Mouse (Mus musculus): ENCODE data around the gene Gm27027. TPM values are rescaled to one million over a fixed set of nuclear protein-coding genes. Genes with fewer than 3 reads are reported as not detected.

Gm27027 gene
- polyA plus RNA-seq, 1 experiment from 2014 or later: not detected

DNA sequence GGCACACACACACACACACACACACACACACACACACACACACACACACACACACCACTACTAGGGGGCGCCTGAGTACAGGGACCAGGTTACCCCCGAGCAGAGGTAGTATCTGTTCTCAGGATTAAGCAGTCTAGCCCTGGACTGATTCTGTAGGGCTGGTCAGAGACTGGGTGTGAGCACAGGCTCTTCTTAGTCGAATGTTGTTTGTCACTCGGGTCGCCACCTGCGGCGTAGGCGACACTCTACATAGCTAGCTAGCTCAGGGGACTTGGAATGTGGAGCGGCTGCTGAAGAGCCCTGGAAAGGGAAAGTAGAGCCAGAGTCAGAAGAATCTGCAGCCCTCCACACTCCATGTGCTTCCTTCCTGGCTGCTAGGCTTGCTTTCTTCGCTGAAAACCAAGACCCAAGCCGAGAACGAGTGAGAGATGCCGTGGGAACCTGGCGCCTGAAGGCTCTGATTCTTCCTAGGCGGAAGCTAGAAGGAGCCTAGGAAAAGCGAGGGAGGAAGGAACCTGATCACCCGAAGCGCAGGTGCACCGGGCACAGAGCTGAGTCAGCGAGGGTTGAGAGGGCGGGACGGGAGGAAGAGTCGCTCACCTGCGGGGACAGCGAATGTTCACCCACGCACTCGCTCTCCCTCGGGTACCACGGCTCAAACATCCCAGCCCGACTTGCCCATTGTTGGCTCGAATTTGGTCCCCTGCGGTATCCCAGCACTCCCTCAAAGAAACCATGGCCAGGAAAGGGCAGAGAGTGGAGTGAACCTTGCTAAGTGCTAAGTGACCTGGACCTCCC, 41.2 kb downstream of the Gm27027 start:
- H3K4me3 ChIP-seq: peak overlapping the region; percentile 62
- no peaks in the 10 kb centered on the region for H3K36me3 ChIP-seq
- no peaks in the 10 kb centered on the region for H3K9me3 ChIP-seq
- peak overlapping the region; percentile 96 for H3K4me2 ChIP-seq (replicated peaks)
- peaks cover 61% of the 10 kb centered on the region for H3K27me3 ChIP-seq
- H3K4me1 ChIP-seq: peaks cover 12% of the 10 kb centered on the region
- WGBS: under 1% methylated on average over 32 of the region's 32 CpGs
- H3K9ac ChIP-seq: no peak overlapping the region
- no peak overlapping the region for H3K27ac ChIP-seq
- no peak for ATAC-seq (ENCODE audit: insufficient number of reproducible peaks, insufficient read depth, low FRiP score, low TSS enrichment)

DNA sequence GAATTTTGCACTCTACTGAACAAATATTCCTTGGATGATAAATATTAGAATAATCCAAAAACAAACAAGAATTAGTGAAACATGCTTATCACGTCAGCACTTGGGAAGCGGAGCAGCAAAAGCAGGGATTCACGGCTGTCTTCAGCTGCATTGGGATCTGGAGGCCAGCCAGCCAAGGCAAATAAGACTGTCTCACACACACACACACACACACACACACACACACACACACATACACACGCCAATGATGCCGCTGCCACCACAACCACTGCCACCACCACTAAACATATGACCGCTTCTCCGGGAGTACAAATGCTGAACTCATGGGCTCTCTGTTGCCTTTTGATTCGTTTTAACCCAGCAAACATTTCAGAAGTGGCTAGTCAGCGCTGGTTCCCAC, 42.4 kb downstream of the Gm27027 start:
- Histone ChIP-seq H3K4me3 (no peak overlapping the region), H3K36me3 (no peaks in the 10 kb centered on the region), H3K4me2 (replicated peaks) (no peak overlapping the region), H3K9me3 (no peaks in the 10 kb centered on the region), H3K27ac (no peak overlapping the region), H3K9ac (no peak overlapping the region), H3K4me1 (peaks cover 12% of the 10 kb centered on the region), H3K27me3 (peaks cover 58% of the 10 kb centered on the region)
- WGBS: 90% methylated on average over 9 of the region's 9 CpGs
- ATAC-seq (ENCODE audit: insufficient number of reproducible peaks, insufficient read depth, low FRiP score, low TSS enrichment): no peak

DNA sequence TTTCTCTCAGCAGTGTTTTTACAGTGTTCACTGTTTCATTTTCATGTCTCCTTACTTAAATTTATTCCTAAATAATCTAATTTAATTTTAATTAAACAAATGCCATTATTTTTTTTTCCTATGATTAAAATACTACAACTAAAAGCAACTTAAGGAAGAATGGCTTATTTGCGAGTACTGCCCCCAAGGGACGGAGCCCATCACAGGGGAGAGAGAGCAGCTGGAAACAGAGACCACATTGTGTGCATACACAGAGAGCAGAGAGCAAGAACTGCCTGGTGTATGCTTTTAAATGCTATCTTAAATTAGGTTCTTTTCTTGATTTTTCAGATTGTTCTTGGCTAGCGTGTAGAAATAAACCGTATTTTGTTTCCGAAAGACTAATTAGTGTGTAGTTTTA, 49.2 kb downstream of the Gm27027 start:
- Histone ChIP-seq H3K27ac (no peak overlapping the region), H3K9me3 (no peaks in the 10 kb centered on the region), H3K36me3 (no peaks in the 10 kb centered on the region), H3K27me3 (no peaks in the 10 kb centered on the region), H3K9ac (no peak overlapping the region), H3K4me3 (no peak overlapping the region), H3K4me2 (replicated peaks) (no peak overlapping the region), H3K4me1 (peaks cover 6% of the 10 kb centered on the region; the same call in 1 of the 2 replicates)
- ATAC-seq (ENCODE audit: insufficient number of reproducible peaks, insufficient read depth, low FRiP score, low TSS enrichment): no peak
- WGBS: 43% methylated on average over 5 of the region's 5 CpGs

DNA sequence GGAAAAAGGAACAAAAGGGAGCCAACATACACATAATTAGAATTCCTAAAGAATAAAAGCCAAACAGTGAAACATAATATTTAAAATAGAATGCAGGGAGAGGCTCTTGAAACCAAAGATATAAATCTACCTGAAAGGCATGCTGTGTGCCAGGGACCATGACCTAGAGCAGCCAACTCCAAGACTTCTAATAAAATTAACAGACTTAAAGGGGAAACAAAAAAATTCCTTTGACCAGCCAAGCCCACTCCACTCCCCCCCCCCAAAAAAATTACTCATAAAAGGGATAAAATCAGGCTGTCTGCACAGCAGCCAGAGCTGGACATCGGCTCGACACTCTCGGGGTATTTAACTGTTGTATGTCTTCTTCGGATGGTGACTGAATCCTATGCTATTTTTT, 51.3 kb downstream of the Gm27027 start:
- WGBS: 91% methylated on average over 4 of the region's 4 CpGs
- no peaks in the 10 kb centered on the region for H3K27me3 ChIP-seq
- H3K9ac ChIP-seq: no peak overlapping the region
- H3K4me1 ChIP-seq: peaks cover 6% of the 10 kb centered on the region; the same call in 1 of the 2 replicates
- H3K36me3 ChIP-seq: no peaks in the 10 kb centered on the region
- H3K27ac ChIP-seq: no peak overlapping the region
- no peak for ATAC-seq (ENCODE audit: insufficient number of reproducible peaks, insufficient read depth, low FRiP score, low TSS enrichment)
- H3K9me3 ChIP-seq: no peaks in the 10 kb centered on the region
- no peak overlapping the region for H3K4me2 ChIP-seq (replicated peaks)
- H3K4me3 ChIP-seq: no peak overlapping the region

DNA sequence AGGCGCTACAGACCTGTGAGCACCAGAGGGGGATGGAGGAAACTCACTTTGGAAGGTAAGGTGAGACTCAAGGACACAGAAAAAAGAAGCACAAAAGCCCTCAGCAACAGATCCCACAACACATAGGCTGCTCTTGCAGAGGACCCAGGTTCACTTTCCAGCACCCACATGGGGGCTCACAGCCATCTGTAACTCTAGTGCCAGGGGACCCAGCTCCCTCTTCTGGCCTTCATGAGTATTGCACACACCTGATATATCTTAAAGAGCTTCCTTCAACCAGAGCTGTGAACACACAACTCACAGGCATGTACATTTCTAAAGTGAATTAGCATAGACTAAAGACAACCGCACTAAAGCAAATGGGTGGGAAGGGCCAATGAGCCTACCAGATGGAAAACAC, 52.1 kb downstream of the Gm27027 start:
- no peak overlapping the region for H3K9ac ChIP-seq
- H3K4me3 ChIP-seq: no peak overlapping the region
- no peaks in the 10 kb centered on the region for H3K27me3 ChIP-seq
- H3K36me3 ChIP-seq: no peaks in the 10 kb centered on the region
- H3K27ac ChIP-seq: no peak overlapping the region
- H3K4me2 ChIP-seq (replicated peaks): no peak overlapping the region
- peaks cover 6% of the 10 kb centered on the region; the same call in 1 of the 2 replicates for H3K4me1 ChIP-seq
- 91% methylated on average over 2 of the region's 2 CpGs for WGBS
- H3K9me3 ChIP-seq: no peaks in the 10 kb centered on the region
- ATAC-seq (ENCODE audit: insufficient number of reproducible peaks, insufficient read depth, low FRiP score, low TSS enrichment): no peak

DNA sequence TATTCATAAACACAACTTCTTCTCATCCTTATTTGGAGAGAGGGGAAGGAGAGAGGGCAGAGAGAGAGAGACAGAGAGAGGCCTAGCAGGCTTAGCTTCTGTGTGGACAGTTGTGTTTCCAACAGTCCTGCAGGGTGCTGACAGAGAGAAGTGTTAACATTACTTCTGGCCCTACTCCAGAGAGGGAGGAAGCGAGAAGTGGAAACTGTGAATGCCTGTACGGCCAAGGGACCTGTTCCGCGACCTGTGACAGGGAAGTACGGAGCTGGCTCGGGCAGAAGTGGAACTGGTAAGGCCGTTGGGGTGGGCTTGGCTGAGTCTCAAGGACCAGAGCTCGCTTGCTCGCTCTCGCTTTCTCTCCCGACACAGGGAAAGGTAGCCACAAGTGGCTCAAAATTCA, 54.5 kb downstream of the Gm27027 start:
- Histone ChIP-seq H3K4me2 (replicated peaks) (no peak overlapping the region), H3K27me3 (no peaks in the 10 kb centered on the region), H3K9me3 (no peaks in the 10 kb centered on the region), H3K27ac (no peak overlapping the region), H3K36me3 (no peaks in the 10 kb centered on the region), H3K4me3 (no peak overlapping the region), H3K9ac (no peak overlapping the region), H3K4me1 (peaks cover 6% of the 10 kb centered on the region; the same call in 1 of the 2 replicates)
- ATAC-seq (ENCODE audit: insufficient number of reproducible peaks, insufficient read depth, low FRiP score, low TSS enrichment): no peak
- 78% methylated on average over 11 of the region's 11 CpGs for WGBS

DNA sequence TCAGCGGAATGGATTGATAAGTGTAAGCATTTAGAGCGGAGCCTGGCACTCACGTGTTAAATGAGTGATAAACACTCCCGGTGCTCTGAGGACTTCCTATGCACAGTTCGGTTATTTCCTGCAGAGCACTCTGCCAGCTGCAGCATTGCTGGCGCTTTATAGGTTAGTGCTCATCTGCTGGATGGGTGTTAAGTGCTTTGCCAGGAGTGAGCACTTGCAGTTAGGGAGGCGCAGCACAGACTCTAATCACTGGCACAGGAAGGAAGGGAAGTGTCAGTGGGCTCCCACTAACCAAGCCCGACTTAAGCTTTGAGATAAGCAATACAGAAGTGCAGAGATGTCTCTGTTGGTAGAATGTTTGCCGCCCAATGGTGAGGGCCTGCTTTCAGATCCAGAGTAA, 57.6 kb downstream of the Gm27027 start:
- H3K36me3 ChIP-seq: no peaks in the 10 kb centered on the region
- no peak overlapping the region for H3K4me2 ChIP-seq (replicated peaks)
- H3K4me3 ChIP-seq: no peak overlapping the region
- no peak for ATAC-seq (ENCODE audit: insufficient number of reproducible peaks, insufficient read depth, low FRiP score, low TSS enrichment)
- 81% methylated on average over 9 of the region's 9 CpGs for WGBS
- H3K27ac ChIP-seq: no peak overlapping the region
- no peak overlapping the region for H3K9ac ChIP-seq
- H3K9me3 ChIP-seq: no peaks in the 10 kb centered on the region
- H3K27me3 ChIP-seq: no peaks in the 10 kb centered on the region
- H3K4me1 ChIP-seq: peaks cover 6% of the 10 kb centered on the region; the same call in 1 of the 2 replicates

DNA sequence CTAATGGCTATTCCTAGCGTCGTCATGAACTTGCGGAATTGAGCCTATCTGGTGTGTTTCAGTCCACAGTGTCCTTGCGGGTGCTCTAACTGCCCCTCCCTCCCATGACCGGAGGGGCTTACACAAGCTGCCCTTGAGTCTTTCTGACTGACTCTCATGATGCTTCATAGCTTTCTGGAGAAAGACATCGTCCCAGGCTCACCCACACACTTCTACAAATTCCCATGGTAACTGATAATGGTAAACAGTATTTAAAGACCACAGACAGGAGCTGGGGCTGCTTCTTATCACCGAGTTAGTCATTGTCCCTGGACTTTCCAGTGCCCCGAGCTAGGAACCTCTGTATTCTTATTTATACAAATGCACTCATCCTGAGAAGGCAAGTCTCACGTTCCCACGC, 67.3 kb downstream of the Gm27027 start:
- 83% methylated on average over 10 of the region's 10 CpGs for WGBS
- ATAC-seq (ENCODE audit: insufficient number of reproducible peaks, insufficient read depth, low FRiP score, low TSS enrichment): no peak
- H3K27me3 ChIP-seq: no peaks in the 10 kb centered on the region; the same call in 1 of the 2 replicates

DNA sequence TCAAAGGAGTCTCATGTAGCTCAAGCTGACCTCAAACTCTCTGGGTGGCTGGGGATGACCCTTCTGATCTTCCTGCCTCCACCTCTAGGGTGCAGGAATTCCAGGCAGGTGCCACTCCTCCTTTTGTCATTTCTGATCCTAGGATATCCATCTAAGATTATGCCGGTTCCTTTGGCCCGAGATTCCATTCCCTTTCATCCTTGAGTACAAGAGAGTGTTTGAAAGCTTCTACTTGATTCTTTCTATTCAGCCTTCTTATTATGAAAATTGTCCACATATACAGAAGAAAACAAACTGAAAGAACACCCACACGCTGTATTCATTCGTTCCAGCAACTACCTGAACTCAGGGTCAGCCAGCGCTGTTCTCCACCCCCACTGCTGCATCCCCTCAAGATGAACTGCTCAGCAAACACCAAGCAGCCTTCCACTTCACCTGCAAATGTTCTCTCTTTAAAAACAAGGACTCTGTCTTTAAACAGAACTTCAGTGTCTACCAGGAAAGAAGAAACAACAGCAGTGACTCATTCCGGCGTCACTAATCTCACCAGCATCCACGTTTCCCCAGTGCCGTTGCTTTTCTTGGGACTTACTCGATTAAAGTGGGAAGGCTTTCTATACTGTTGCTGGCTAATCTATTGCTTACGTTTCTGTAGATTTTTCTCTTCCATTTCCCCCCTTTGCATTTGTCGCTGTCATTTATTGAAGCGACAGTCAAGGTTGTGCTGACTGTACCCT, 68.3 kb downstream of the Gm27027 start:
- 68% methylated on average over 13 of the region's 13 CpGs for WGBS
- H3K27me3 ChIP-seq: no peaks in the 10 kb centered on the region; the same call in 1 of the 2 replicates
- no peak for ATAC-seq (ENCODE audit: insufficient number of reproducible peaks, insufficient read depth, low FRiP score, low TSS enrichment)

More for the DNA sequence above, 67.3 kb downstream of the Gm27027 start:
- H3K4me1 ChIP-seq: no peaks in the 10 kb centered on the region
- H3K4me3 ChIP-seq: no peak overlapping the region
- H3K9ac ChIP-seq: no peak overlapping the region
- H3K36me3 ChIP-seq: no peaks in the 10 kb centered on the region
- no peak overlapping the region for H3K4me2 ChIP-seq (replicated peaks)
- no peaks in the 10 kb centered on the region for H3K9me3 ChIP-seq
- H3K27ac ChIP-seq: no peak overlapping the region

DNA sequence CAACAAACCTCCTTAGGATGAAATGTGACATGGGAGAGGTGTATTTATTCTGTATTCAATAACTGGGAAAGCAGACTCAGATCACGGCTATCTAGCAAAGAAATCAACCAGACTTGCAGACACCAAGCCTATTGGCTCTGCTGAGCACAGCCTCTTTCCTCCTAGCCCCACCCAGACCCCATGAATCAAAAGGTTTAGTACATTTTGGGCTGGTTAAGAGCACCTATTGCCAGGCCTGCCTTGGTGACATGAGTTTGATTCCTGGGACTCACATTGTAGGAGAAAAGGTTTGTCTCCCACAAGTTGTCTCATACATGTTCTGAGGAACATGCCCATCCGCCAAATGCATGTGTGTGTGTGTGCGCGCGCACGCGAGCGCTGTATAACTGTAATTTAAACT, 70.0 kb downstream of the Gm27027 start:
- no peaks in the 10 kb centered on the region; the same call in 1 of the 2 replicates for H3K27me3 ChIP-seq
- no peaks in the 10 kb centered on the region for H3K36me3 ChIP-seq
- no peak for ATAC-seq (ENCODE audit: insufficient number of reproducible peaks, insufficient read depth, low FRiP score, low TSS enrichment)
- no peak overlapping the region for H3K27ac ChIP-seq
- 92% methylated on average over 8 of the region's 8 CpGs for WGBS
- H3K4me1 ChIP-seq: no peaks in the 10 kb centered on the region
- no peaks in the 10 kb centered on the region for H3K9me3 ChIP-seq
- H3K4me3 ChIP-seq: no peak overlapping the region
- no peak overlapping the region for H3K4me2 ChIP-seq (replicated peaks)
- H3K9ac ChIP-seq: no peak overlapping the region

More for the DNA sequence above, 68.3 kb downstream of the Gm27027 start:
- no peak overlapping the region for H3K27ac ChIP-seq
- H3K36me3 ChIP-seq: no peaks in the 10 kb centered on the region
- no peak overlapping the region for H3K9ac ChIP-seq
- H3K4me2 ChIP-seq (replicated peaks): no peak overlapping the region
- H3K9me3 ChIP-seq: no peaks in the 10 kb centered on the region
- H3K4me1 ChIP-seq: no peaks in the 10 kb centered on the region
- H3K4me3 ChIP-seq: no peak overlapping the region

DNA sequence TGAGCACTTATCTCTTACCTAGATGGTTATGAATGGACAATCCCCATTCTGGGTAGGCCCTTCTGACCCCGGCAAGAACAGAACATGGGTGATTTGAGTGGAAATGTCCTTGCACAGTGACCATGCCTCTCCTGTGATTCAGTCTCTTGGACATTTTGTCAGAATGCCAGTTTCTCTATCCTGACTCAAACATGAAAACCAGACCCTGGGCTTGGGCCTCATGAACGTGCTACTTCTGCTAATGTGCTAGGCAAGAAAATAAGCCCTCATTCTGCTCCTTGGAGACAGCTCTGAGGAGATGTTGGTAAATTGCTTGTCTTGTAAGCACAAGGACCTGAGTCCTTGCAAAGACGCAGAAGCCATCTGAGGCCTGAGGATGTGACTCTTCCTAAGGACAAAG, 77.1 kb downstream of the Gm27027 start:
- Histone ChIP-seq H3K9me3 (no peaks in the 10 kb centered on the region), H3K9ac (no peak overlapping the region), H3K4me1 (no peaks in the 10 kb centered on the region), H3K36me3 (no peaks in the 10 kb centered on the region), H3K27ac (no peak overlapping the region), H3K4me2 (replicated peaks) (no peak overlapping the region), H3K27me3 (no peaks in the 10 kb centered on the region; the same call in 1 of the 2 replicates), H3K4me3 (no peak overlapping the region)
- WGBS: 82% methylated on average over 3 of the region's 3 CpGs
- no peak for ATAC-seq (ENCODE audit: insufficient number of reproducible peaks, insufficient read depth, low FRiP score, low TSS enrichment)

DNA sequence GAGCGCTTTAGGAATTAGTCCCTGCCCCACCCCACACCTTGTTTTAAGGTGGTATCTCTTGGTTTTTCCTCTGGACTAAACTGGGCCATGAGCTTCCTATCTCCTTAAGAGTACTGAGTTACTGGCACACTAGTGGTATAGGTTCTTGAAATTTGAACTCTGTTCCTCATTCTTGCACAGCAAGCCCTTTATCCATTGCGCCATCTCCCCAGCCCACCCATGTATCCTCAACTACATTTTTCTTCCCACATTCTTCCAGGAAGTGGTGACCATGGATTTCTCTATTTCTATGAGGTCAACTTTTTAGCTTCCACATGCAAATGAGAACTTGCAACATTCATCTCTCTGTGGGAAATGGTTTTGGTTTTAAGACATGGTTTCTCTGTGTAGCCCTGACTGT, 82.6 kb downstream of the Gm27027 start:
- ATAC-seq (ENCODE audit: insufficient number of reproducible peaks, insufficient read depth, low FRiP score, low TSS enrichment): no peak
- no peaks in the 10 kb centered on the region for H3K4me1 ChIP-seq
- WGBS: 82% methylated on average over 2 of the region's 2 CpGs

More for the DNA sequence above, 82.6 kb downstream of the Gm27027 start:
- H3K36me3 ChIP-seq: no peaks in the 10 kb centered on the region
- no peak overlapping the region for H3K4me3 ChIP-seq
- H3K9me3 ChIP-seq: no peaks in the 10 kb centered on the region
- H3K27ac ChIP-seq: no peak overlapping the region
- H3K27me3 ChIP-seq: no peaks in the 10 kb centered on the region
- no peak overlapping the region for H3K4me2 ChIP-seq (replicated peaks)
- no peak overlapping the region for H3K9ac ChIP-seq
